ENCODE assay signal across 19 mouse cellular contexts in the genomic region with DNA sequence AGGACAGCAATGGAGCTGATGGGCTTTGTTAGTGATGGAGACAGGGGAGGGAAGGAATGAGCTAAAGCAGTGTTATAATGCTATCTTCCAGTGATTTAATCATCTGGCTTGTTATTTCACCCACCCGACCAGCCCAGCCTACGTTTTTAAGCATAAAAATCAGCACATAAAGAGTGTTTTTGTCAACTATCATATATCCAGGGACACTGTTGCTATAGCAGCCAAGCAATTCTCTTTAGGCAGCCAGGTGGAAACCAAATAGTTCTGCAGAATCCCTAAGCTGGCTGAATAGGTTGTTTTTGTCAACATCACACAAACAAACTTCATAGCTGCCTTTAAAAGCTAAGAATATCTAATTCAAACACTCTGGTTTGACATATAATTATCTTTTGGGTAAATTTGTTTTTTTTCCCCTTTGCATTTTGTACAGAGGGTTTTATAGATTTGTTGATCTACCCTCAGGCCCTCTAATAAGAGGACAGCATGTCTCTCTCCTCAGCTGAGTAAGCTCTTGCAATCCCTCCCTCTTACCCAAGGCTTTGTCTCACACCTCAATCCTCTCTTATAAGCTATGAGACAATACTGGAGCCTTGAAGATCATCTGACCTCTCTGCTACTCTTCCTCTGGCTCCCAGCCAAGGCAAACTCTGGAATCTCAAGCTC.
DNase-seq lines count a peak whose midpoint lies in the region; ATAC-seq lines count a peak whose summit lies in the region.
"Had no signal": no experiment of that assay in that cellular context is flagged by ENCODE, and none has a peak within 500 bp of the region (broad histone marks: within the 10 kb centered on the region; RNA-seq: fewer than 3 reads in every experiment).

No protein-coding gene starts in this region.

- H3K4me2 ChIP-seq in midbrain, embryonic 11.5 days, result no peak overlapping the region
- no peak overlapping the region for H3K4me2 ChIP-seq in embryonic facial prominence, embryonic 12.5 days (replicated peaks)
- H3K4me2 ChIP-seq in forebrain, embryonic 13.5 days, result no peak overlapping the region
- no peak overlapping the region for H3K4me2 ChIP-seq in midbrain, embryonic 14.5 days (ENCODE audit: low read length)
- H3K4me2 ChIP-seq: kidney, embryonic 15.5 days; liver, embryonic 15.5 days; stomach, embryonic 15.5 days had no signal

- H3K36me3 ChIP-seq in midbrain, embryonic 11.5 days (ENCODE audit: control insufficient read depth, insufficient read depth, low read length), result no peaks in the 10 kb centered on the region
- H3K36me3 ChIP-seq in midbrain, embryonic 10.5 days, result no peaks in the 10 kb centered on the region
- no peaks in the 10 kb centered on the region for H3K36me3 ChIP-seq in embryonic facial prominence, embryonic 12.5 days
- H3K36me3 ChIP-seq in forebrain, embryonic 13.5 days (ENCODE audit: poor library complexity, severe bottlenecking), result no peaks in the 10 kb centered on the region
- no peaks in the 10 kb centered on the region for H3K36me3 ChIP-seq in midbrain, embryonic 14.5 days (ENCODE audit: control insufficient read depth, insufficient read depth, low read length)
- H3K36me3 ChIP-seq: heart, embryonic 10.5 days; kidney, embryonic 15.5 days; liver, embryonic 15.5 days; stomach, embryonic 15.5 days had no signal

- no peak overlapping the region for H3K27ac ChIP-seq in midbrain, embryonic 11.5 days (ENCODE audit: low read depth, low read length)
- H3K27ac ChIP-seq in midbrain, embryonic 10.5 days (replicated peaks), result no peak overlapping the region
- no peak overlapping the region for H3K27ac ChIP-seq in embryonic facial prominence, embryonic 12.5 days
- no peak overlapping the region for H3K27ac ChIP-seq in forebrain, embryonic 13.5 days
- H3K27ac ChIP-seq in midbrain, embryonic 14.5 days (replicated peaks; ENCODE audit: low read depth, low read length), result no peak overlapping the region
- H3K27ac ChIP-seq: heart, embryonic 10.5 days; kidney, embryonic 15.5 days; layer of hippocampus, adult 2 months; left cerebral cortex, adult 2 months; liver, embryonic 15.5 days; stomach, embryonic 15.5 days had no signal

- H3K4me3 ChIP-seq in midbrain, embryonic 11.5 days (ENCODE audit: low read depth, low read length), result no peak overlapping the region
- no peak overlapping the region for H3K4me3 ChIP-seq in midbrain, embryonic 10.5 days
- H3K4me3 ChIP-seq in embryonic facial prominence, embryonic 12.5 days, result no peak overlapping the region
- H3K4me3 ChIP-seq in forebrain, embryonic 13.5 days, result no peak overlapping the region
- H3K4me3 ChIP-seq in midbrain, embryonic 14.5 days (replicated peaks; ENCODE audit: low read depth, low read length), result no peak overlapping the region
- H3K4me3 ChIP-seq: heart, embryonic 10.5 days; kidney, embryonic 15.5 days; layer of hippocampus, adult 2 months; left cerebral cortex, adult 2 months; liver, embryonic 15.5 days; stomach, embryonic 15.5 days had no signal

- H3K27me3 ChIP-seq in midbrain, embryonic 11.5 days (ENCODE audit: control insufficient read depth, insufficient read depth, low read length), result no peaks in the 10 kb centered on the region
- no peaks in the 10 kb centered on the region for H3K27me3 ChIP-seq in midbrain, embryonic 10.5 days (ENCODE audit: low read depth, poor library complexity, severe bottlenecking)
- H3K27me3 ChIP-seq in embryonic facial prominence, embryonic 12.5 days, result no peaks in the 10 kb centered on the region
- H3K27me3 ChIP-seq in forebrain, embryonic 13.5 days, result no peaks in the 10 kb centered on the region
- H3K27me3 ChIP-seq in midbrain, embryonic 14.5 days (ENCODE audit: control insufficient read depth, insufficient read depth, low read length), result no peaks in the 10 kb centered on the region
- H3K27me3 ChIP-seq: kidney, embryonic 15.5 days; liver, embryonic 15.5 days; stomach, embryonic 15.5 days had no signal

- H3K9me3 ChIP-seq in midbrain, embryonic 11.5 days (ENCODE audit: control insufficient read depth, low read length), result no peaks in the 10 kb centered on the region
- H3K9me3 ChIP-seq in midbrain, embryonic 10.5 days (replicated peaks), result no peaks in the 10 kb centered on the region
- H3K9me3 ChIP-seq in embryonic facial prominence, embryonic 12.5 days, result no peaks in the 10 kb centered on the region
- H3K9me3 ChIP-seq in forebrain, embryonic 13.5 days (replicated peaks), result no peaks in the 10 kb centered on the region
- H3K9me3 ChIP-seq in midbrain, embryonic 14.5 days (ENCODE audit: control insufficient read depth, low read length), result no peaks in the 10 kb centered on the region
- H3K9me3 ChIP-seq: heart, embryonic 10.5 days; kidney, embryonic 15.5 days; liver, embryonic 15.5 days; stomach, embryonic 15.5 days had no signal

- H3K4me1 ChIP-seq in midbrain, embryonic 11.5 days (ENCODE audit: control insufficient read depth, insufficient read depth, low read length), result no peaks in the 10 kb centered on the region
- peaks cover 8% of the 10 kb centered on the region; the same call in 1 of the 2 replicates for H3K4me1 ChIP-seq in midbrain, embryonic 10.5 days
- no peaks in the 10 kb centered on the region for H3K4me1 ChIP-seq in embryonic facial prominence, embryonic 12.5 days
- 0 out of 2 replicates have a peak, but pooled peaks cover 5% of the 10 kb centered on the region for H3K4me1 ChIP-seq in forebrain, embryonic 13.5 days
- no peaks in the 10 kb centered on the region for H3K4me1 ChIP-seq in midbrain, embryonic 14.5 days (ENCODE audit: control insufficient read depth, insufficient read depth, low read length)
- H3K4me1 ChIP-seq: heart, embryonic 10.5 days; kidney, embryonic 15.5 days; liver, embryonic 15.5 days; stomach, embryonic 15.5 days had no signal

- 0 out of 2 replicates have a peak, but pooled peaks have one; percentile 30 for ATAC-seq in midbrain, embryonic 11.5 days (ENCODE audit: low FRiP score)
- ATAC-seq in embryonic facial prominence, embryonic 12.5 days (ENCODE audit: insufficient number of reproducible peaks, insufficient read depth, low FRiP score, low TSS enrichment), result peak; percentile 60; the same call in 1 of the 2 replicates
- 0 out of 2 replicates have a peak, but pooled peaks have one; percentile 43 for ATAC-seq in forebrain, embryonic 13.5 days
- no peak for ATAC-seq in midbrain, embryonic 14.5 days (ENCODE audit: low FRiP score, low TSS enrichment)
- ATAC-seq: lung, postnatal 0 days had no signal

- WGBS in midbrain, embryonic 11.5 days, result 37% methylated on average over 2 of the region's 2 CpGs
- WGBS in midbrain, embryonic 10.5 days, result 63% methylated on average over 2 of the region's 2 CpGs
- 65% methylated on average over 2 of the region's 2 CpGs for WGBS in embryonic facial prominence, embryonic 12.5 days
- WGBS in forebrain, embryonic 13.5 days, result 27% methylated on average over 2 of the region's 2 CpGs
- WGBS in midbrain, embryonic 14.5 days, result 10% methylated on average over 2 of the region's 2 CpGs

- peak; percentile 59 for DNase-seq in midbrain, embryonic 11.5 days (ENCODE audit: low spot score, missing footprints)
- DNase-seq in midbrain, embryonic 10.5 days (ENCODE audit: low spot score), result no peak
- peak; percentile 25 for DNase-seq in midbrain, embryonic 14.5 days
- DNase-seq in kidney, postnatal 10 days, result no peak
- DNase-seq in urinary bladder, adult 18-20 months (ENCODE audit: low spot score in 2 of 2), result no peak
- DNase-seq: adrenal gland, postnatal 36 days; cerebellum, adult 9-10 months; gastrocnemius, postnatal 36 days; heart, postnatal 10 days; thymus, postnatal 14 days had no signal

- no peak overlapping the region for H3K9ac ChIP-seq in midbrain, embryonic 11.5 days (ENCODE audit: low read length)
- H3K9ac ChIP-seq in embryonic facial prominence, embryonic 12.5 days, result no peak overlapping the region
- no peak overlapping the region for H3K9ac ChIP-seq in forebrain, embryonic 13.5 days
- H3K9ac ChIP-seq in midbrain, embryonic 14.5 days (replicated peaks; ENCODE audit: low read length), result no peak overlapping the region
- H3K9ac ChIP-seq: kidney, embryonic 15.5 days; liver, embryonic 15.5 days; stomach, embryonic 15.5 days had no signal

Comparison
In these comparisons a context has a peak if more than half of its experiments do, and no peak if none do; other contexts are left out.
1. DNase-seq: peak in midbrain, embryonic 11.5 days (single experiment) and midbrain, embryonic 14.5 days (single experiment); none in midbrain, embryonic 10.5 days (single experiment), kidney, postnatal 10 days (single experiment) and urinary bladder, adult 18-20 months (0 of 2).